Mouse (Mus musculus) small intestine, adult 10 weeks (tissue): ENCODE results near the gene Egln3. TPM values are rescaled to one million over a fixed set of nuclear protein-coding genes. Genes with fewer than 3 reads are reported as not detected.

Experiments
- polyA plus RNA-seq: library from polyadenylated mRNA; stranded (reverse); fragments of 350-450 nt; fragmentation: Illumina TruSeq; extraction: RNeasy Lipid Tissue Mini Kit (QIAGEN cat#74804); gene quantifications from one replicate; pipeline ENCODE4 v1.2.3, GENCODE M21; 2014; ENCODE audit warnings: low replicate concordance

Gene Egln3
- polyA plus RNA-seq, result 34.8 TPM

DNA sequence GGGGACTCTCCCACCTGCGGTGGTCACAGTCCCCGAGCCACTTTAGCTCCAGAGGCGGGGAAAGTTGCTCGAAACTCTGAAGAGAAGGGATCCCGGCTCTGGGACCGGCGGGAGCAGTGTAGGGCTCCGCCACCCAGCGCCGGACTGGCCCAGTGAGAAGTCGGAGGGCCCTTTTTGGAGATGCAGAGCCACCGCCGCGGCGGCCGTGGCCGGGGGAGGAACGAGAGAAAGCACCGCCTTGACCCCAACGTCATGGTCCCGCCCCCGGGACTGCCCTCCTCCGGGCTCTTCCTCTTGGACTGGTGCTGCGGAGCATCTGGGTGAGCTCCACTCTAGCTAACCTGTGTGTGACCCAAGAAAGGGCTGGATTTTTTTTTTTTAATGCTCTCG lies at the start of gene Egln3:
Gene Egln3 (minus strand): TSS at position 205 of the 390 bp plus-strand sequence.

